Mouse (Mus musculus) CH12.LX (cell line): ENCODE data around the gene Cdk2ap2. TPM values are rescaled to one million over a fixed set of nuclear protein-coding genes. Genes with fewer than 3 reads are reported as not detected.
"Not testable (repeated sequence)": the region's sequence is repeated elsewhere in the genome, so short reads cannot be mapped to it uniquely, and the experiment has no call there.

Experiments
- DNase-seq: peaks from one replicate; pipeline ENCODE4 v3.0.0-alpha.2; 2013; ENCODE audit errors: extremely low read depth
- H3K27ac ChIP-seq: 2 replicates; pipeline ENCODE4 v1.5.1; 2012; ENCODE audit warnings: low read depth, mild to moderate bottlenecking, control low read depth, moderate library complexity; ENCODE audit not compliant: insufficient read depth
- H3K27me3 ChIP-seq: replicated peaks from 2 replicates; pipeline ENCODE3; 2012; ENCODE audit warnings: inconsistent platforms
- H3K36me3 ChIP-seq, 2 experiments: replicated peaks in 1 of 2; 2 replicates each; pipeline versions ENCODE3 to v1.6.1; 2012; ENCODE audit warnings: inconsistent platforms in 1 of 2, low read length in 1 of 2, mild to moderate bottlenecking in 1 of 2, mixed read lengths in 1 of 2, moderate library complexity in 1 of 2; ENCODE audit not compliant: control insufficient read depth in 1 of 2, insufficient read depth in 1 of 2
- H3K4me1 ChIP-seq, 2 experiments: 2 replicates each; pipeline ENCODE4 v1.6.1; 2012; ENCODE audit warnings: inconsistent platforms in 1 of 2, moderate library complexity in 1 of 2; ENCODE audit not compliant: insufficient read depth in 2 of 2, control insufficient read depth in 1 of 2
- H3K4me2 ChIP-seq: 2 replicates; pipeline ENCODE4 v1.6.1; 2012; ENCODE audit warnings: low read depth, mild to moderate bottlenecking, control low read depth; ENCODE audit not compliant: poor library complexity, insufficient read depth, severe bottlenecking
- H3K4me3 ChIP-seq, 3 experiments: fragments of 150-350 bp in 1 of 3; sonication (generic) in 1 of 3; replicated peaks in 1 of 3; 2 replicates each; pipeline versions ENCODE3 to v1.5.1; 2011 to 2012; ENCODE audit warnings: low read depth in 2 of 3, low read length in 2 of 3, mild to moderate bottlenecking in 2 of 3, moderate library complexity in 2 of 3, control low read depth in 1 of 3, improper control_type of control experiment in 1 of 3, inconsistent platforms in 1 of 3, mixed read lengths in 1 of 3; ENCODE audit not compliant: poor library complexity in 1 of 3
- H3K79me2 ChIP-seq: replicated peaks from 2 replicates; pipeline ENCODE4 v1.6.1; 2012; ENCODE audit warnings: mild to moderate bottlenecking, moderate library complexity; ENCODE audit not compliant: control insufficient read depth, poor library complexity, insufficient read depth, severe bottlenecking; ENCODE audit errors: extremely low read depth
- H3K9ac ChIP-seq: 2 replicates; pipeline ENCODE4 v1.6.1; 2012; ENCODE audit warnings: low read depth, mild to moderate bottlenecking, control low read depth, moderate library complexity; ENCODE audit not compliant: insufficient read depth
- H3K9me3 ChIP-seq: replicated peaks from 2 replicates; pipeline ENCODE3; 2012; ENCODE audit warnings: low read length, inconsistent platforms, mixed read lengths
- CHD1 ChIP-seq: IDR thresholded peaks from 2 replicates; pipeline ENCODE4 v1.6.1; 2012; ENCODE audit warnings: low read depth, low read length, improper control_type of control experiment, inconsistent platforms
- CTCF ChIP-seq, 2 experiments: IDR thresholded peaks in 1 of 2; conservative IDR thresholded peaks in 1 of 2; 2 replicates each; pipeline ENCODE4 v1.5.1; 2011 to 2012; ENCODE audit warnings: low read depth in 2 of 2, low read length in 2 of 2, improper control_type of control experiment in 1 of 2, inconsistent platforms in 1 of 2, mild to moderate bottlenecking in 1 of 2, moderate library complexity in 1 of 2
- MYC ChIP-seq: IDR thresholded peaks from 2 replicates; pipeline ENCODE4 v1.6.1; 2011; ENCODE audit warnings: low read depth, mild to moderate bottlenecking, improper control_type of control experiment, low read length
- NELFE ChIP-seq: IDR thresholded peaks from 2 replicates; pipeline ENCODE4 v1.6.1; 2011; ENCODE audit warnings: low read depth, low read length, improper control_type of control experiment
- RAD21 ChIP-seq: IDR thresholded peaks from 2 replicates; pipeline ENCODE4 v1.6.1; 2011; ENCODE audit warnings: low read depth, mild to moderate bottlenecking, low read length, improper control_type of control experiment, moderate library complexity
- SMC3 ChIP-seq: IDR thresholded peaks from 2 replicates; pipeline ENCODE4 v1.6.1; 2011; ENCODE audit warnings: low read depth, low read length, improper control_type of control experiment
- ZC3H11A ChIP-seq: IDR thresholded peaks from 2 replicates; pipeline ENCODE4 v1.6.1; 2012; ENCODE audit warnings: low read depth, mild to moderate bottlenecking, inconsistent platforms, low read length, improper control_type of control experiment
- ZMIZ1 ChIP-seq: IDR thresholded peaks from 2 replicates; pipeline ENCODE4 v1.6.1; 2012; ENCODE audit warnings: low read depth, mild to moderate bottlenecking, inconsistent platforms, low read length, improper control_type of control experiment
- dilution Hi-C: fragments of 300-500 bp; cut with MboI; formaldehyde crosslinking; loops from 2 replicates; pipeline ENCODE4 v1.14.3; 2020; ENCODE audit warnings: low sequenced_read_pairs; ENCODE audit not compliant: extremely low pct_unique_long_range_greater_than_20kb, extremely low pct_ligation_motif_present
- in situ Hi-C: fragments of 300-500 bp; cut with MboI; formaldehyde crosslinking; loops from 3 replicates; pipeline ENCODE4 v1.14.3; 2019; ENCODE audit warnings: low sequenced_read_pairs, low pct_ligation_motif_present, low pct_unique_long_range_greater_than_20kb, mixed read lengths
- polyA plus RNA-seq: library from polyadenylated mRNA; unstranded; fragments of >175 nt; gene quantifications from 2 replicates; pipeline ENCODE4 v1.2.1, GENCODE M21; 2012; ENCODE audit warnings: low read depth; ENCODE audit not compliant: insufficient read length
- total RNA-seq, 2 experiments: library from RNA; depleted of rRNA; stranded (reverse); fragments of 300-350 nt in 1 of 2; fragments of >200 nt in 1 of 2; gene quantifications; 2 replicates each; pipeline ENCODE4 v1.2.3; 2012 to 2014

Gene Cdk2ap2
- total and polyA plus RNA-seq, 3 experiments = 63.4 to 69.5 (median 67.1) TPM

DNA sequence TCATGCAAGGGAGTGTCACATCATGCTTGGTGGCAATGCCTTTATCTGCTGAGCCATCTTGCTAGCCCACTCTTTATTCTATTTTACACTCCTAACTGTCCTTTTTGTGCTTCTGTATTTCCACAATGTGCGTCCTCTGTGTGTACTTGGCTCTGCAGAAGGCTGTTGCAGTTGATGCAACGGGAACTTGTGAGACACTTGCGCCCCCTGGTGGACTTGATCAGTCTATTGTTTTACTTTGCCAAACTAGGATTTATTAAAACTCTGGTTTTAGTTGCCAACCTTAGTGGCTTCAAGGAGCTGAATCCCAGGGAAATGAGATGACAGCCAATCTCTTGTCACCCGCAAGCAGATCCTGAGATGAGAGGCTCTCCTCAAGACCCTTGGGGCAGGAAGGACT, 49.1 kb upstream of the Cdk2ap2 start:
- Histone ChIP-seq H3K27ac (no peak overlapping the region), H3K4me3 (no peak overlapping the region), H3K27me3 (no peaks in the 10 kb centered on the region), H3K9me3 (peaks cover 18% of the 10 kb centered on the region), H3K36me3 (no peaks in the 10 kb centered on the region), H3K9ac (no peak overlapping the region), H3K4me1 (peaks cover 10 to 32% of the 10 kb centered on the region in 2 experiments; a peak in 3 of 4 replicates), H3K79me2 (no peaks in the 10 kb centered on the region), H3K4me2 (no peak overlapping the region)
- in situ Hi-C loops (no loop called here), dilution Hi-C loops (no loop called here)
- DNase-seq = peak; percentile 84
- TF ChIP-seq ZMIZ1 (no peak), ZC3H11A (peak; percentile 78), MYC (0 out of 2 replicates have a peak, but pooled peaks have one; percentile 46), SMC3 (peak; percentile 96), RAD21 (peak; percentile 87), CHD1 (no peak), CTCF (conservative IDR thresholded peaks at IDR 0.05 in 1 of 2, IDR thresholded peaks at IDR 0.05 in 1 of 2; ENCODE audit: low read depth in 2 of 2, low read length in 2 of 2) (peak; percentile 45 to 90; a peak in 3 of 4 replicates), NELFE (peak; percentile 40)

DNA sequence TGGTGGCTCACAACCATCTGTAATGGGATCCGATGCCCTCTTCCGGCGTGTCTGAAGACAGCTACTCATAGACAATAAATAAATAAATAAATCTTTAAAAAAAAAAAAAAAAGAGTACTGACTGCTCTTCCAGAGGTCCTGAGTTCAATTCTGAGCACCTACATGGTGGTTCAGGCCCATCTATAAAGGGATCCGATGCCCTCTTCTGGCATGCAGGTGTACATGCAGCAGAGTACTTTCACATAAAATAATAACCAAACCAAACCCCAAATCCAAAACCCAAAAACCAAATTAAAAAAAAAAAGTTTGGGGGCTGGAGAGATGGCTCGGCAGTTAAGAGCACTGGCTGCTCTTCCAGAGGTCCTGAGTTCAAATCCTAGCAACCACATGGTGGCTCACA, 47.9 kb upstream of the Cdk2ap2 start:
- DNase-seq, H3K9ac ChIP-seq, H3K4me2 ChIP-seq, H3K27ac ChIP-seq, in situ Hi-C loops, H3K4me3 ChIP-seq, H3K36me3 ChIP-seq, dilution Hi-C loops, H3K79me2 ChIP-seq, H3K27me3 ChIP-seq: not testable (repeated sequence)
- Histone ChIP-seq H3K4me1 (peaks cover 13 to 37% of the 10 kb centered on the region in 2 experiments; a peak in 3 of 4 replicates), H3K9me3 (peaks cover 13% of the 10 kb centered on the region)
- TF ChIP-seq CTCF (conservative IDR thresholded peaks at IDR 0.05 in 1 of 2, IDR thresholded peaks at IDR 0.05 in 1 of 2; ENCODE audit: low read depth in 2 of 2, low read length in 2 of 2) (peak in 1 of 2 experiments; percentile 33; a peak in 2 of 4 replicates), RAD21 (peak; percentile 4)

DNA sequence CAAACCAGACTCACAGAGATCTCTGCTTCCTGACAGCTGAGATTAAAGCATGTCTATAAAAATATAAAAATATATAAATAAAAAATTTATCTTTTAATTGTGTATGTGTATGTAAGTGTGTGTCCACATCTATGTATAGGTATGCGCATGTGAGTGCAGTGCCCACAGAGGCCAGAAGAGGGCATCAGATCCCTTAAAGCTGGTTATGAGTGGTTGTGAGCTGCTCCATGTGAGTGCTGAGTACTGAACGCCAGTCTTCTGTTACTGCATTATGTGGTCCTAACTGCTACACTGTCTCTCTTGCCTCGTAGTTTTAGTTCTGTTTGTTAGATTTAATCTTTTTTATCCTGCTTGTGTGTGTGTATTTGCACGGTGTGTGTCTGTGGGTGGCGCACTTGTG, 46.0 kb upstream of the Cdk2ap2 start:
- Histone ChIP-seq H3K4me2 (no peak overlapping the region), H3K27me3 (no peaks in the 10 kb centered on the region), H3K79me2 (no peaks in the 10 kb centered on the region), H3K9ac (no peak overlapping the region), H3K9me3 (peaks cover 2% of the 10 kb centered on the region), H3K4me3 (no peak overlapping the region), H3K4me1 (peaks cover 12 to 48% of the 10 kb centered on the region in 2 experiments; a peak in 3 of 4 replicates), H3K27ac (no peak overlapping the region; the same call in 1 of the 2 replicates), H3K36me3 (no peaks in the 10 kb centered on the region)
- TF ChIP-seq NELFE = no peak
- peak in 1 of 2 experiments; percentile 21; a peak in 2 of 4 replicates for TF ChIP-seq CTCF (conservative IDR thresholded peaks at IDR 0.05 in 1 of 2, IDR thresholded peaks at IDR 0.05 in 1 of 2; ENCODE audit: low read depth in 2 of 2, low read length in 2 of 2)
- dilution Hi-C loops (no loop called here), in situ Hi-C loops (loop anchor here (5.0 kb wide), 2 partner anchors 34 to 36 kb away; no protein-coding TSS in a partner anchor)
- DNase-seq = no peak
